Mouse (Mus musculus) cortical plate, adult 2 months (tissue): ENCODE data around the gene Ebf3. TPM values are rescaled to one million over a fixed set of nuclear protein-coding genes. Genes with fewer than 3 reads are reported as not detected.
A peak's percentile ranks its signal among the peaks of the same experiment; 100 is the strongest.

ENCODE experiments used
- H3K27ac ChIP-seq: fragments of 200-500 bp; 2 replicates; pipeline ENCODE4 v1.5.1; 2012; ENCODE audit warnings: low read length, control low read depth, inconsistent platforms; ENCODE audit not compliant: insufficient read depth
- H3K4me1 ChIP-seq: fragments of 200-500 bp; 2 replicates; pipeline ENCODE4 v1.6.1; 2011; ENCODE audit warnings: low read length; ENCODE audit not compliant: control insufficient read depth, insufficient read depth
- H3K4me3 ChIP-seq: fragments of 200-500 bp; 2 replicates; pipeline ENCODE4 v1.5.1; 2011; ENCODE audit warnings: mild to moderate bottlenecking, low read length, control low read depth; ENCODE audit not compliant: insufficient read depth
- CTCF ChIP-seq: fragments of 200-500 bp; IDR thresholded peaks from 2 replicates; pipeline ENCODE4 v1.5.1; 2011; ENCODE audit warnings: mild to moderate bottlenecking, control low read depth, low read length; ENCODE audit not compliant: insufficient read depth; ENCODE audit errors: extremely low read depth
- POLR2A ChIP-seq: fragments of 200-500 bp; IDR thresholded peaks from 2 replicates; pipeline ENCODE4 v1.6.1; 2011; ENCODE audit warnings: mild to moderate bottlenecking, low read length, control low read depth; ENCODE audit not compliant: insufficient read depth; ENCODE audit errors: extremely low read depth
- polyA plus RNA-seq: library from polyadenylated mRNA; depleted of rRNA; stranded (reverse); fragments of >200 nt; gene quantifications from 2 replicates; pipeline ENCODE4 v1.2.3, GENCODE M21; 2012

The Ebf3 gene
- polyA plus RNA-seq, 1 experiment = 0.42 TPM

DNA sequence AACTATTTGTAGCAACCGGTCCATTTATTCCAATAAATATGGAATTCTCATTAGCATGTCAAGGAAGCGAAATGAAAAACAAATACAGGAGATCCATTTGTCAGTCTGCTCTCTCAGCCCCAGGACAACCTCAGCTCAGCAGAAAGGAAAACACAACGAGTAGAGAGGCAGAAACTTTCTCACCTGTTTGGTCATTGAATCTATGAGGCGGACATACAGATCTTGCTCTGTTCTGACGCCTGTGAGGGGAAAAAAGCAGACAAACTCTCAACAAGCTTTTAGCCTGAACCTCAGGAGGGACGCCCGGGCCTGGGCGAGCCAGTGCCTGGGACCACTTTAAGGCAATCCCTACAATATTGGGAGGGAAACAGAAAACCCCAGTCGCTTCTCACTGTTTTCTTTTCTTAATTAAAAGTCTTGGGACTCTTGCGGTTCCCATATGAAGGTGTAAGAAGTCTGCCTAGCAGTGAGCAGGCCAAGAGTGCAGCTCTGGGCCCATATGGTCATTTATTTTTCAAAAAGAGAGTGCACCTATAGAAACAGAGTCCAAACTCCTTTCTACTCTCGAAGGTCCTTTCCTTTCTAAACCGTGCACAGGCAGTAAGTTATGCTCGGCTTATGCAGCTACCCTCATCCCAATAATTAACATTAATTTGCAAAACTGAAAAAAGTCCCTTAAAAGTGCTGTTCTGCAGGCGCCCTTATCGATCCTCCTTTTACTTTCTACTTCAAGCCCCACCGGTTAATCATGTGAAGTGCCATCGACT is 1.9 kb downstream of the Ebf3 start:
- Histone ChIP-seq H3K4me1 (no peaks in the 10 kb centered on the region), H3K27ac (no peak overlapping the region), H3K4me3 (no peak overlapping the region)
- TF ChIP-seq POLR2A (no peak), CTCF (no peak)

DNA sequence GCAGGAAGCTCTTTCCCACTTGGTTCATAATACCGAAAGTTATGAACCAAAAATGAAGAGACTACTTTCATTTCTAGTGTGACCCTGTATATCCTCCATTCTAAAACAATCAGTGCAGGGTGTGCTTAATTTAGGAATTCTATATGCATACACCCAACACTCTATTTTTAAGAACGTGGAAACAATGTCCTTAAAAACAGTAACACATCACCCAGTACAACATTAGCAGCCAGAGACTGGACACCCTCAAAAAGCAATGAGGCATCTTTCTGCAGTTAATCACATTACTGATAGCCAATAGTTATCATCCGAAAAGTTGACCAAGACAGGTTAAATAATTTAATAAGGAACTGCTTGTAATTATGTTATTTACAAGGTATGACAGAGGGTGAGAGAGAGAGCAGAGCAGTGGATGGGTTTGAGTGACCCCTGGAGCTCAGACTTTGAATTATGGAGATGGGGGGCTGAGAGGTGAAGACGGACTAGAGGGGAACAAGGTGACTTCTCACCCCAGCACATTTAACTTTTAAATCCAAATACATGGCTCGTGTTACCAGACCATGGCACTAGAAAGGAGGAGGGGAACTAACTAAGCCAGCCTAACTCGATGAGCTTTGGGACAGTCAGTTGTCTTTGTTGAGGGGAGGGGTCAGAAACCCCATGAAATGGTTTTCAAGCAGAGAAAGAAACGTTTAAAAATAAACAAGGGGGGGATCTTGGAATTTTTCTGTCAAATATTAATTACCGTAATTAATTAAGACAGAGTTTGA is 2.7 kb downstream of the Ebf3 start:
- Histone ChIP-seq H3K4me3 (no peak overlapping the region), H3K27ac (no peak overlapping the region), H3K4me1 (no peaks in the 10 kb centered on the region)
- TF ChIP-seq CTCF = no peak
- no peak for TF ChIP-seq POLR2A

DNA sequence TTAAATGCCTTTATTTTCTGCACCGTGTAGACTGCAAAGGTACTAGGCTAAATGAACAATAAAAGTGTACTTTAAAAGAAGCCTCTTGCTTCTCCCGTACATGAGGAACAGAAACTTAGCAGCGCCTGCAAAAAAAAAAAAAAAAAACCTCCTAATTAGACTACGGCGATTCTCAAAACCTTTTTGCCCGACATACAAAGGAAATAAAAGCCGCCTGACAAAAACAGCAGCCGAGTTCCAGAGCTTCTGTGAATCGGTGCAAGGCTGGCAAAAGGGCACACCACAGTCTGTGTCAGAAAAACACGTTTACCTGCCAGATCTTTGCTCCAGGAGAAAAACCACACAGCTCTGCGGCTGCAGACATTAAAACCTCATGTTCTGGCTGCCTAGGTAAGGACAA is 3.4 kb downstream of the Ebf3 start:
- Histone ChIP-seq H3K4me3 (no peak overlapping the region), H3K4me1 (no peaks in the 10 kb centered on the region), H3K27ac (no peak overlapping the region)
- TF ChIP-seq CTCF = no peak
- TF ChIP-seq POLR2A = no peak

DNA sequence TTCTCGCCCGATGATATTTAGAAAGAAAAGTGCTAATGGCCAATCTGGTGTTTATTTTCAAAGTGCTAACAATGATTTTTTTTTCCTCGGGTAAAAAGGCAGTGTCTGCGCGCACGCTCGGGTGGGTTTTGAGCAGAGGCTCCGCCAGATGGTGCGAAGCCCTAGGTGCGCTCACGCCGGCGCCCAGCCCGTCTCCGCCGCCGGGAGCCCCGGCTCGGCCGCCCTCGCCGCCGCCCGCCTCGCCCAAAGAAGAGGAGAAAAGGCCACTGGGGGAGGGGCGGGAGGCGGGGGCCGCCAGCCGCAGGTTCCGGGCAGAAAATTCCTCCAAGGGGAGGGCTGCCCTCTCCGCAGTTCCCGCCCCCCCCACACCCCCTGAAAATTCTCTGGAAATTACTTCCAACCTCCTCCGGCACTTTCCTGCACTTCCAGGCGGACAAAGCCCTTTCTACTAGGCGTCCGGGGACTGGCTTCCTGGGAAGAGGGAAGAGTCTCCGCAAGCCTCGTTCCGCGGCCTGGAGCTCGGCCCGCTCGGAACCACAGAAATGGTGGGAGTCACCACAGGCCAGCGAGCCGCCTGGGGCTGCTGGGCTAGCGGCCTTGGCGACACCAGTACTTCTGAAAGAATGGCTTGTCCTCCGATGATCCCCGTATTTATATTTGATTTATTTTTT is 4.0 kb downstream of the Ebf3 start:
- no peak overlapping the region for H3K4me3 ChIP-seq
- H3K27ac ChIP-seq = no peak overlapping the region
- H3K4me1 ChIP-seq = no peaks in the 10 kb centered on the region
- TF ChIP-seq POLR2A = no peak
- TF ChIP-seq CTCF = no peak

DNA sequence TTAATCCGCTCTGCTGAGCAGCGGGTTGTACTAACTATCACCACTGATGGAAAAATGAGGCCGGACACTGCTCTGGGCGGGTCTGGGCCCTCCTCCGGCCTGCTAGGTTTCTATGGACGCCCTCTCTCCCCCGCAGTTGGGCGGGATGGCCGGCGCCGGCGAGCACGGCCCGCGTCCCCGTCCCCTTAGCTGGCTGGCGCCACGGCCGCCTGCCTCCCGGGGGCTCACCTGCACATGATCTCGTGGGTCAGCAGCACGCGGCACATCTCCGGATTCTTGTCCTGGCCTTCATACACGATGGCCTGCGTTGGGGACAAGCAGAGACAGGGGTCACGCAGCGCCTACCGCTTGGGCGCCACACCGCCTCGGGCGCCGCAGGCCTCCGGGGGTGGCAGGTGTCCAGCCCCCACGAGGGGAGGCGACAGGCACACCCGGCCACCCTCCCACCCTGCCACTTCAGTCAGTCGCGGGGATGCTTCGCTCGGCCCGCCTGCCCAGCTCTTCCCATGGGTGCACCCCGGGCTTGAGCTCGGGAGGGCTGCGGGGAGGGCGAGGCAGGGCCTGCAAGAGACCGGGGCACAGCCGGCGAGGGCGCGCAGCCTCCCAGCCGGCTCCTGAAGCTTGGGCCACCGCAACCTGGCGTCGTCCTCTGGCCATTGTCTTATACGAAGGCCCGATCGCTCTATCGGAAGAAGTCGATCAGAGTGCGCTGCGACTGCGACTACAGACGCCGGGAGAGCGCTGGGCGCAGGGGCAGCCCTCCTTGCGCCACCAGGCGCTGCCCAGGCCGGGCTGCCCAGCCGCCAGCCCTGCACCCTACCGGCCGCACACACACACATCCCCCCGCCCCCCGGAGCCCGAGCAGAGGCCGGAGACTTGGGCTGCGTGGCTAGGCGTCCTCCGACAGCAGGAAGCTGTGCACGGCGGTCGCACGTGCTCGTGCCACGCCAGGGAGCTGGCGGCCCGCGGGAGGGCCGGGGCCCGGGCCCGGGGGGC is 4.9 kb downstream of the Ebf3 start:
- TF ChIP-seq POLR2A = no peak
- no peak for TF ChIP-seq CTCF
- Histone ChIP-seq H3K4me3 (no peak overlapping the region), H3K27ac (no peak overlapping the region), H3K4me1 (no peaks in the 10 kb centered on the region)

DNA sequence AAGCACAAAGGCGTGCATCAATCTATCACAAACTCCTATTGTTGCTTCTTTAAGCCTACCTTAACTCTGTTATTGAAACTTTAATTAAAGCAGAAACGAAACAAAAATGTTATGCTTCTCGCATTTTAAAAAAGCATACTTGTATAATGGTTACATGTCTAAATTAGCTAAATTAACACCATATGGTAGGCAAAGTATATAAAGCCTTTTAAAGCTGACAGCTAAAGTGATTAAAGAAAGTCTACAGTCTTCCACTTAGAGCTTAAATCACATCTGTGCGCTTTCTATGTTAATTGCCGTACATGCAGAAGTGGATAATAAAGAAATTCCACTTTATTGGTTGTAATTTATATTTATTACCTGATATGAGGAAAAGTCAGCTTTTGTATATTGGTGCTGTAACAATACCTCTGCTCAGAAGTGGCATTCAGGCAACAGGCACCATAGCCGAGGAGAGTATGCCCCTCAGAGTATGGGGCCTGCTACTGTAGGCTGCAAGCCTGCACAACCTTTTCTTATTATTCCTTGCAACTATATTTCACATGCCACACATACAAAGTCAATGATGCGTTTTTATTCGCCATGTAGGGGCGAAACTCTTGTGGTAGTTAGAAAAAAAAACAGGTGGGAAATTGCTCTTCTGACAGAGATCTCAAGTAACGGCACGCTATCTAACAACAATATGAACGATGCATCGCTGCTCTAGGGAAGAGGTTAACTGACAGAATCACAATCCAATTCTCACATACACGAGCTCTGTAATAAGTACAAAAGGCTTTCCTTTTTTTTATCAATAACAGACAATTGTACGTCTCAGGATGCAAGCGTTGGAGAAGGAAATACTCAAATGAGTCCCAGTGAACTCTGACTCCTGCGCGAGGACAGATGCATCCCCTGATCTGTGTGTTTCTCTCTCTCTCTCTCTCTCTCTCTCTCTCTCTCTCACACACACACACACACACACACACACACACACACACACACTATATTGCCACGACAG is 5.9 kb downstream of the Ebf3 start:
- H3K27ac ChIP-seq = no peak overlapping the region
- no peak overlapping the region for H3K4me3 ChIP-seq
- H3K4me1 ChIP-seq = no peaks in the 10 kb centered on the region
- TF ChIP-seq CTCF = 0 out of 2 replicates have a peak, but pooled peaks have one; percentile 6
- TF ChIP-seq POLR2A = no peak

DNA sequence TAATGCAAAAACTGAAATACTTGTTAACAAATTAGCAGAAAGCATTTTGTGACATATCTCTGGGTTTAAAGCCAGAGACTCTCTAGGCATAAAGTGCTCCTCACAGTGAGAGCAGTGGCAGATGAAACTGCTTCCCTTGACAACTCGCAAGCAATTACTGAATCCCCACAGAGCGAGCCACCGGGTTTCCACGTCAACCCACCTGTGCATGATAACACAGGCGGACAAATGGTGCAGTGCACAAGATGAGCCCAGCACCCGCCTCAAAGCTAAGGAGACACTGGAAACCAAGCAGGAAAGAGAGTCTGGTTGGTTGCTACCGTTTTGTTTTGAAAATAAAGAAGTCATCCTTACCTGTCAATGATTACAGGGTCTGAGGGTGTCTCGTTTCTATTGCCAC is 7.1 kb downstream of the Ebf3 start:
- TF ChIP-seq POLR2A (no peak), CTCF (no peak)
- H3K4me1 ChIP-seq = no peaks in the 10 kb centered on the region
- no peak overlapping the region for H3K27ac ChIP-seq
- no peak overlapping the region for H3K4me3 ChIP-seq

DNA sequence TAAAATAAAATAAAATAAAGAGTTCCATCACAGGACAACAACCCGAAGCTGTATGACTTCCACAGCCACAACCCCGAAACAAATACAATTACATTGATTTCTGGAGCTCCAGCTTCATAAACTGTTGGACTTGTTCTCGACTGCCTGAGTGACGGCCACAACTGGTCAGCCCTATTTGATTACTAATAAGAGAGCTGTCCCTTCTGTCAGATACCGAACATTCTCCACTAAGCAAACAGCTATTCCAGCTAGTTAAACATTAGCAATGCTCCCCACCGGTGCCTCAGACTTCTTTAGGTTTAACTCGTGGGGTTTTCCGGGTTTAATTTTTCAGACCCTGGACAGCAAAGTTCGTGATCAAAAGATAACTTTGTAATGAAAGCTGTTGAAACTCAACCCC is 8.1 kb downstream of the Ebf3 start:
- no peak overlapping the region for H3K27ac ChIP-seq
- TF ChIP-seq CTCF = no peak
- no peak for TF ChIP-seq POLR2A
- no peak overlapping the region for H3K4me3 ChIP-seq
- no peaks in the 10 kb centered on the region for H3K4me1 ChIP-seq
